Mouse (Mus musculus): ENCODE results near the gene Ulk4.

DNA sequence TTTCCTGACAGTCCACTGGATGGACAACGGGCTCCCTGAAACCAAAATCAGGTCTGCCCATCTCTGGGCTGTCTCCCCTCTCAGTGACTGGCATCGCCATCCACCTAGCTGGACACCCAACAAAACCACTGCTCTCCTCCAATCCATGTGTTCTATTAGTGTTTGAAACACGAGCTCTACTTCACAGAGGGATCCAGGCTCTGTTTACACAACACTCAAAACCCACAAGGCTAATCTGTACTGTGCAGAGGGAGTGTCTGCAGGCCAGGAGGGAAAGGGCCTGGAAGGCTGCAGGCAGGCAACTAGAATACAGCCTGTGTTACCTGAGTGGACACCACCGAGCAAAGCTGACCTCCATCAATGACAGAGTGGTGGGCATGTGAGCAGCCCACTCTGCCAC lies 5.4 kb downstream of the Ulk4 start:
- TF ChIP-seq GATA1 (IDR thresholded peaks at IDR 0.05; ENCODE audit: borderline replicate concordance, low read length) (no peak), FLI1 (IDR thresholded peaks at IDR 0.05; ENCODE audit: low read length) (no peak)

Data from megakaryocyte, embryonic 14.5 days (primary cell).